Mouse (Mus musculus) 3T3-L1 (cell line): Measurements from ENCODE around the gene Cyth1.

Experiments
- DNase-seq: peaks from one replicate; pipeline ENCODE4 v3.0.0-alpha.2; 2015; ENCODE audit warnings: low read depth, low spot score

The Cyth1 gene

GRCm38 (mm10) chr11:118118777-118119176 is 129.6 kb downstream of the Cyth1 start:
- no peak for DNase-seq

GRCm38 (mm10) chr11:118114581-118115110 is 133.7 kb downstream of the Cyth1 start:
- DNase-seq: no peak

GRCm38 (mm10) chr11:118113516-118114205 is 134.7 kb downstream of the Cyth1 start:
- DNase-seq: no peak

GRCm38 (mm10) chr11:118104001-118104400 is 144.4 kb downstream of the Cyth1 start:
- DNase-seq: peak; percentile 93

GRCm38 (mm10) chr11:118103383-118103782 is 145.0 kb downstream of the Cyth1 start:
- no peak for DNase-seq

- peak; percentile 90 for DNase-seq
These were observed 145.6 kb downstream of the Cyth1 start for GRCm38 (mm10) chr11:118102838-118103237.

GRCm38 (mm10) chr11:118101133-118101532 is 147.3 kb downstream of the Cyth1 start:
- no peak for DNase-seq

GRCm38 (mm10) chr11:118096736-118097135 is 151.7 kb downstream of the Cyth1 start:
- no peak for DNase-seq

- no peak for DNase-seq
These were observed 153.4 kb downstream of the Cyth1 start for GRCm38 (mm10) chr11:118095004-118095403.

GRCm38 (mm10) chr11:118091002-118091670 is 157.3 kb downstream of the Cyth1 start:
- DNase-seq: peak; percentile 44

- DNase-seq: no peak
These were observed 159.5 kb downstream of the Cyth1 start for GRCm38 (mm10) chr11:118088896-118089295.

- DNase-seq: no peak
These were observed 162.4 kb downstream of the Cyth1 start for GRCm38 (mm10) chr11:118085961-118086360.

GRCm38 (mm10) chr11:118085176-118085575 is 163.2 kb downstream of the Cyth1 start:
- DNase-seq: no peak

GRCm38 (mm10) chr11:118084266-118084665 is 164.1 kb downstream of the Cyth1 start:
- no peak for DNase-seq

GRCm38 (mm10) chr11:118083811-118084210 is 164.6 kb downstream of the Cyth1 start:
- DNase-seq: peak; percentile 80

GRCm38 (mm10) chr11:118082294-118082693 is 166.1 kb downstream of the Cyth1 start:
- no peak for DNase-seq
